Mouse (Mus musculus): Measurements from ENCODE around the gene Insr.
"Not testable (repeated sequence)": the region's sequence is repeated elsewhere in the genome, so short reads cannot be mapped to it uniquely, and the experiment has no call there.

The Insr gene

DNA sequence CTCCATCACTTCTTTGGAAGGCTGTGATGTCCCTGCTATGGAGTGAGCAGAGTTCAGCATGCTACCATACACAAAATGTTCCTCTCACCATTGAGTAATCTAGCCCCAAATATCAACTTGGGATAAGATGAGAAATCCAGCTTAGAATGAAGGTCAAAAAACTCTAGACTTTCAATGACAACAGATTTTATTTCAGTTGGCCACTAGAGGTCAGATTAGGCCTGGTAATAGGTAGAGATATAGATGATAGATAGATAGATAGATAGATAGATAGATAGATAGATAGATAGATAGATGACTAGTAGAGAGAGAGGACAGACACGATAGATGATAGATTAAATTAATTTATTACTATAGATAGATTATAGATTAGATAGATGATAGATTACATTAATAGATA is 99.5 kb downstream of the Insr start:
- DNase-seq: no peak

DNA sequence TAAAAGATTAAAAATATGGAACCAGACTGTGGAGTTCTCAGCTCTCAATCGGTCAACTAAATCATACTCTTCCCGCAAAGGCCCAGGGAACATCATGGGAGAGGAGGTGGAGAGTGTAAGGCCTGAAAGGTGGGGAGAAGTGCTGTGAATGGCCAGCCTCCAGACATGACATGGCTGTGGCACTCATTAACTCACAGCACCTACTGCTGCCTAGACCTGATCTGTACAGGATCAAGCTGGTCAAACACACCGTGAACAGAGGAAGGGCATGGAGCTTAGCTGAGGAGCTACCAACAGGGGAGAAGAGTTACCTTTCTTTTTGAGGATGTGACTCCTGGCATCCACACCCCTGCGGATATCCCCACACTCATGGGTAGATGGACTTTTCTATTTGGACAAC is 102.0 kb downstream of the Insr start:
- no peak for DNase-seq

DNA sequence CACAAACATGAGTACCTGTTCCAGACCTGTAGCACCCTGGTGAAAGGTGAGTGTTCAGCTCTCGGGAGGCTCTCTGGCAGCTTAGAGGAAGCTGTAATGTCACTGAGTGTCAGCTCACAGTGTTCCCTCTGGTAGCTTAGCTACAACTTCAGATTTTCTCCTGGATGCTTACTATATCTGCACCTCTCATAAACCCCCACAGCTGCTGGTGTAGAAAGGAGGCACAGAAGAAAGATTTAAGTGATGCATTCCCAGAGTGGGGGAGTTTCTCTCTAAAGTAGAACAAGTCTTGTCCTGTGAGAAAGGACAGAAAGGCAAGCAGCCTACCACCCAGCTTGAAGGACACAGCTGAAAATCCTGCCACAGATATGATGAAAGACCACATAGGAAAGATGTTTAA is 107.2 kb downstream of the Insr start:
- no peak for DNase-seq

DNA sequence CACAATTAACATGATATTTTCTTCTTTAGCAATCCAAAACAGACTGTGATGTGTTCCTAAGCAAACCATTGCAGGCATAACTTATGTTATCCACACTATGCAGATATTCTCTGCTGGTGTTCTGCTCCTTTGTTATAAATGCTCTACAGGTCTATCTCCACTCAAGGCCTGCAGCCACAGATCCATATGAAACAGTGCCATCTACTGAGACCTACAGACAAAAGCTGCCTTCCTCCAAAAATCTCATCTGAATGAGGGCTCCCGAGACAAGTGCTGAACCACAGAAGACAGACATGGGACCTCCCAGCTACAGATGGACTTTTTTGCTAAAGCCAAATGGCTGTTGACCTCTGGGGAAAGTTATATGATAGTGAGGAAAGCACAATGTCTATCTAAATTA is 132.9 kb downstream of the Insr start:
- no peak for DNase-seq

DNA sequence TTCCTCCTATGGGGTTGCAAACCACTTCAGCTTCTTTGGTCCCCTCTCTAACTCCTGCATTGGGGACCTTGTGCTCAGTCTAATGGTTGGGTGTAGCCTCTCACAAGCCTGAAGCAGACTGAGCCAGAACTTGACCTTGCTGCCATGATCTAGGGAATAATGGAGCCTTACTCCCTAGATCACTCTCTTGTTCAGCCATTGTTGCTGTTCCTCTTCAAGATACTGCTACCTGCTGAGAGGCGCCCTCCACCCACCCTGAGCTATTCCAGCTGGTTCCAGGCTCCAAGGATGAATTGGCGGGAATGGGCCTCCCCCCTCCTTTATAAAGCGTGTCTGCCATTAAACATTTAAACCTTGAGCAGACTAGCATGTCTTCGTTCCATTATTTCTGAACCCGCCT is 179.0 kb downstream of the Insr start:
- not testable (repeated sequence) for DNase-seq

Measured in thymus, postnatal 14 days (tissue).